Mouse (Mus musculus) liver, embryonic 13.5 days (tissue): Measurements from ENCODE around the gene Cnot1. TPM values are rescaled to one million over a fixed set of nuclear protein-coding genes. Genes with fewer than 3 reads are reported as not detected.
A peak's percentile ranks its signal among the peaks of the same experiment; 100 is the strongest.

Source experiments
- ATAC-seq: fragments of 200-750 bp; cut with Nextera tagmentation; 2 replicates; pipeline ENCODE4 v1.8.0; 2017; ENCODE audit warnings: low read depth, mild to moderate bottlenecking, moderate number of reproducible peaks, moderate library complexity
- DNase-seq: peaks from one replicate; pipeline ENCODE4 v3.0.0; 2022
- H3K27ac ChIP-seq: fragments of 300-500 bp; sonication (generic); 2 replicates; pipeline ENCODE4 v1.5.1; 2015; ENCODE audit warnings: moderate library complexity, mild to moderate bottlenecking, inconsistent platforms
- H3K27me3 ChIP-seq: fragments of 300-500 bp; sonication (generic); 2 replicates; pipeline ENCODE4 v1.6.1; 2015; ENCODE audit warnings: mild to moderate bottlenecking, inconsistent platforms
- H3K36me3 ChIP-seq: fragments of 300-500 bp; sonication (generic); 2 replicates; pipeline ENCODE4 v1.6.1; 2015; ENCODE audit warnings: mild to moderate bottlenecking, inconsistent platforms
- H3K4me1 ChIP-seq: fragments of 300-500 bp; sonication (generic); replicated peaks from 2 replicates; pipeline ENCODE4 v1.6.1; 2015; ENCODE audit warnings: inconsistent platforms
- H3K4me2 ChIP-seq: fragments of 300-500 bp; sonication (generic); 2 replicates; pipeline ENCODE4 v1.6.1; 2015; ENCODE audit warnings: inconsistent platforms, mild to moderate bottlenecking, moderate library complexity
- H3K4me3 ChIP-seq: fragments of 300-500 bp; sonication (generic); replicated peaks from 2 replicates; pipeline ENCODE4 v1.5.1; 2015; ENCODE audit warnings: mild to moderate bottlenecking, inconsistent platforms
- H3K9ac ChIP-seq: fragments of 300-500 bp; sonication (generic); 2 replicates; pipeline ENCODE4 v1.6.1; 2015; ENCODE audit warnings: mild to moderate bottlenecking, inconsistent platforms
- H3K9me3 ChIP-seq: fragments of 300-500 bp; sonication (generic); replicated peaks from 2 replicates; pipeline ENCODE4 v1.6.1; 2016; ENCODE audit warnings: inconsistent platforms
- WGBS: fragments of 180-500 bp; shearing (Covaris S2); methylation state at CpG from one replicate; pipeline ENCODE4 v1.1.7; 2015; ENCODE audit not compliant: insufficient replicate concordance; 5-methylcytosine and 5-hydroxymethylcytosine counted together
- microRNA-seq: library from miRNA; unstranded; fragments of <30 nt; microRNA quantifications from one replicate; pipeline ENCODE4, GENCODE M21; 2016
- polyA plus RNA-seq: library from polyadenylated mRNA; unstranded; fragments of >200 nt; fragmentation: Nextera tagmentation; extraction: Ambion mirVana; gene quantifications from 2 replicates; pipeline ENCODE4 v1.2.1, GENCODE M21; 2015

Cnot1 gene
- polyA plus RNA-seq, 1 experiment from 2014 or later, result 24.5 TPM

GRCm38 (mm10) chr8:95678024-95678611 lies 129.1 kb downstream of the Cnot1 start:
- peaks cover 89% of the 10 kb centered on the region for H3K27me3 ChIP-seq
- 2% methylated on average over 69 of the region's 70 CpGs for WGBS
- no peaks in the 10 kb centered on the region for H3K9me3 ChIP-seq
- peak overlapping the region; percentile 49 for H3K4me3 ChIP-seq
- H3K27ac ChIP-seq, result no peak overlapping the region
- no peak overlapping the region; the same call in 1 of the 2 replicates for H3K9ac ChIP-seq
- DNase-seq (no peak), ATAC-seq (no peak)
- peak overlapping the region; percentile 66 for H3K4me2 ChIP-seq
- H3K4me1 ChIP-seq, result peaks cover 11% of the 10 kb centered on the region; the same call in 1 of the 2 replicates
- H3K36me3 ChIP-seq, result no peaks in the 10 kb centered on the region

DNA sequence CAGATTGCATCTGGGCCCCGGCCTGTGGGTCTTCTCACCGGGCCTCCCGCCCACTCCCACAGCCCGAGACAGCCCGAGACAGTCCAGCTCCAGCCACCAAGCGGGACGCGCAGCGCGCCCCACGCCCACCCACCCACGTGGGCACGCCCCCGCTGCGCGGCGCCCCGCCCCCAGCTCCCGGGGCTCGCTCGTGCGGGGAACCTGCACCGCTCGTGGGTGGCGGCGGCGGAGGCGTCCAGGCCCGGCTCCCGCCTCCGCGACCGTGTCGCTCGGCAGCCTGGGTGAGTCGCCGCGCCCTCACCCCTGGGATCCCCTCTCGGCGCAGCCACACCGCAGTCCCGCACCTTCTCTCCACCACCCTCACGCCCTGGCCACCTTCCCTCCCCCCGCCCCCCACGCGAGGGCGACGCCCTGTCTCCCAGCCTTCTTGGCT lies 129.7 kb downstream of the Cnot1 start:
- Histone ChIP-seq H3K4me3 (peak overlapping the region; percentile 49), H3K27ac (no peak overlapping the region), H3K9me3 (no peaks in the 10 kb centered on the region), H3K9ac (no peak overlapping the region), H3K4me2 (peak overlapping the region; percentile 66), H3K27me3 (peaks cover 93% of the 10 kb centered on the region), H3K4me1 (peaks cover 11% of the 10 kb centered on the region; the same call in 1 of the 2 replicates), H3K36me3 (no peaks in the 10 kb centered on the region)
- DNase-seq (no peak), ATAC-seq (peak; percentile 20; the same call in 1 of the 2 replicates)
- WGBS, result 2% methylated on average over 48 of the region's 48 CpGs

DNA sequence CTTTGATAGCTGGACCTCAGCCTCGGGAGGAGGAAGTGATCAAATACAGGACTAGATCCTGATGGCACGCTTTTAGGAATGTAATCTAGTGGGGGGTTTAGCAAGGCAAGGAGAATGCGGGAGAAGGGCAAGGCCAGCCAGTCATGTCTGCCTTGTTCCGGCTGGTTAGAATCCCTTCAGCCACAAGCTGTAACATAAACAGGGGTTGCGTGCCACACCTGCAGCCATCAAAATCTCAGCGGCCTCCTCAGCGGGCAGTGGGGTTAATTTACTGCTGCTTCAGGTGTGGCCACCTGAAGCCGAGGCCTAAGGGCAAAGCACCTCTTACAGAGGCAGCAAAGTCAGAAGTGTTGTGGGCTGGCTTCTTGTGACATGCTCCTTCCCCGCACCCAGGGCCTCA lies 130.6 kb downstream of the Cnot1 start, which contains the start of gene Ndrg4:
Ndrg4 (plus strand) TSS at position 350 of the 400 bp plus-strand sequence.
- WGBS, result 36% methylated on average over 9 of the region's 9 CpGs
- ATAC-seq (no peak), DNase-seq (no peak)
- Histone ChIP-seq H3K9me3 (no peaks in the 10 kb centered on the region), H3K4me1 (peaks cover 11% of the 10 kb centered on the region; the same call in 1 of the 2 replicates), H3K36me3 (no peaks in the 10 kb centered on the region), H3K27me3 (peaks cover 89% of the 10 kb centered on the region), H3K4me3 (peak within 1 kb of the TSS; percentile 49), H3K4me2 (peak within 1 kb of the TSS; percentile 66), H3K9ac (no peak within 1 kb of the TSS), H3K27ac (no peak within 1 kb of the TSS)

- Histone ChIP-seq H3K9ac (no peak overlapping the region), H3K27ac (no peak overlapping the region), H3K4me2 (no peak overlapping the region), H3K27me3 (peaks cover 57% of the 10 kb centered on the region), H3K4me3 (no peak overlapping the region), H3K4me1 (peaks cover 5% of the 10 kb centered on the region; the same call in 1 of the 2 replicates), H3K36me3 (no peaks in the 10 kb centered on the region), H3K9me3 (no peaks in the 10 kb centered on the region)
- WGBS, result 53% methylated on average over 5 of the region's 5 CpGs
- no peak for ATAC-seq
- no peak for DNase-seq
These were observed 134.5 kb downstream of the Cnot1 start for GRCm38 (mm10) chr8:95672811-95673210.

DNA sequence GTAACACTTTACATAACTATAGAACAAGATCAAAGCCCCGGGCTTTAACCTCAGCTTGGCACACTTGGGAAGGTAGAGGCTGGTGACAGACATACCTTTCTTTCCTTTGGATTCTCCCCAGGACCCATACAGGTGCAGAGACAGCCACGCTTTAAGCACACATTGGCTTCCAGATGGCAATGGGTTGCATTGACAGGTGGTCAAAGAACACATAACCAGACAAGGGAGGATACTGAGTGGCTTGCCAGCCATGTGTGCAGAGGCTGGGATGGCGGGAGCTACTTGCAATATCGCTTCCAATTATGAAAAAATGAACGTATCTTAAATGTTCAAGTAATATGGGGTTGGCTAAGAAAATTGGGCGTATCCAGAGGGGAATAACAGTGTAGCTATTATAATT lies 135.4 kb downstream of the Cnot1 start:
- Histone ChIP-seq H3K27me3 (peaks cover 48% of the 10 kb centered on the region), H3K9ac (no peak overlapping the region), H3K4me1 (no peaks in the 10 kb centered on the region), H3K4me3 (no peak overlapping the region), H3K4me2 (no peak overlapping the region), H3K36me3 (no peaks in the 10 kb centered on the region), H3K9me3 (no peaks in the 10 kb centered on the region), H3K27ac (no peak overlapping the region)
- ATAC-seq (no peak), DNase-seq (no peak)
- WGBS, result 67% methylated on average over 6 of the region's 6 CpGs

- H3K36me3 ChIP-seq, result no peaks in the 10 kb centered on the region
- H3K4me2 ChIP-seq, result no peak overlapping the region
- peaks cover 29% of the 10 kb centered on the region for H3K27me3 ChIP-seq
- H3K9me3 ChIP-seq, result no peaks in the 10 kb centered on the region
- 62% methylated on average over 2 of the region's 2 CpGs for WGBS
- no peak overlapping the region for H3K9ac ChIP-seq
- H3K4me1 ChIP-seq, result no peaks in the 10 kb centered on the region
- DNase-seq, result no peak
- no peak overlapping the region for H3K27ac ChIP-seq
- no peak overlapping the region for H3K4me3 ChIP-seq
- no peak for ATAC-seq
These were observed 137.3 kb downstream of the Cnot1 start for GRCm38 (mm10) chr8:95669967-95670366.

Small RNAs within 50 kb of the gene (microRNA-seq; reads per million reads assigned to microRNA genes)
- gene Mir7073, result not detected

Other genes starting within 250 kb of the Cnot1 start
- not detected in 2 replicates for gene Prss54, start 231.1 kb downstream of the Cnot1 start, polyA plus RNA-seq
- gene Gins3, start 174.0 kb downstream of the Cnot1 start, polyA plus RNA-seq, result 11.2 and 13.2 TPM in 2 replicates
- gene Ndrg4, start 130.5 kb downstream of the Cnot1 start, polyA plus RNA-seq, result 1.6 and 1.7 TPM in 2 replicates
- gene Setd6, start 91.6 kb downstream of the Cnot1 start, polyA plus RNA-seq, result 22.8 and 23.1 TPM in 2 replicates
- 295 and 356 TPM in 2 replicates for gene Sap18b, start 17.9 kb upstream of the Cnot1 start, polyA plus RNA-seq
- 7.1 and 9.1 TPM in 2 replicates for gene Slc38a7, start 46.1 kb upstream of the Cnot1 start, polyA plus RNA-seq
- 199 and 242 TPM in 2 replicates for gene Got2, start 81.1 kb upstream of the Cnot1 start, polyA plus RNA-seq